ENCODE assay signal across 8 mouse cellular contexts in the genomic region with DNA sequence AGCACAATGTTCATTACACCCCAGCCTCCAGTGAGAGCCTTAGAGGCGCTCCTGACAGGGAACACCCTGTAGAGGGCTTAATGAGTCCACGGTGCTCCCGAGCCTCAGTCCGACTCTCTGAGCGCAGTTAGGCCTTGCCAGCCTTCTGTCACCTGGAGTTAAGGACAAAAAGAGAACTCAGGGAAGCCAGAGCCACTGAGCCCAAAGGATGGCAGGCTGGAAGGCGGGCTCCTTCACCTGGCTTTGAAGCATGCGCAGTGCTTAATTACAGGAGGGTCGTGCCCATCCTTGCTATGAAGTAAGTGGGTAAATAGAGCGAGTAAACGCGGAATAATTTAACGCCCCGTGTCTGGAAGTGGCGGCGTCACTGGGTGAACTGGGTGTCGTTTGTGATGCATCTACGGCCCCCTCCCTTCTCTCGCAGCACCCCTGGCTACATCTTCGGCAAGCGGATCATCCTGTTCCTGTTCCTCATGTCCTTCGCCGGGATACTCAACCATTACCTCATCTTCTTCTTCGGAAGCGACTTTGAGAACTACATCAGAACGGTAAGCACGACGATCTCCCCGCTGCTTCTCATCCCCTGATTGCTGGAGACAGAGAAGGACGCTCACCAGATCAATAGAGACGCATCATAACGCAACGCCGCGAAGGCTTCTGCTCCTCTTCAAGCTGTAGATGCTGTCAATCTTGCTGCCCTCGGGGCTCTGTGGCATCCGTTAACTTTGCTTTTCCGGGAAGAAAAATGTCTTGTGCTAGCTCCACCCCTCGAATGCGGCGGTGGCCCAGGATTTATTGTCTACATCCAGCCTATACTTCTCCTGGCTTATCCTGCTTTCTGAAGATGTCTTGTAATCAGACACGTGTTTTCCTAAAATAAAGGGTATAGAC. TPM values are rescaled to one million over a fixed set of nuclear protein-coding genes. Genes with fewer than 3 reads are reported as not detected.
DNase-seq lines count a peak whose midpoint lies in the region; ATAC-seq and TF ChIP-seq lines count a peak whose summit lies in the region.

No protein-coding gene starts in this region.

- TF ChIP-seq CTCF in forebrain, postnatal 0 days (IDR thresholded peaks at IDR 0.05; ENCODE audit: low read depth): peak; percentile 23; the same call in 1 of the 2 replicates
- no peak for TF ChIP-seq CTCF in olfactory bulb, adult 2 months (IDR thresholded peaks at IDR 0.05; ENCODE audit: insufficient read depth, low read depth, low read length)

- H3K4me3 ChIP-seq in forebrain, postnatal 0 days (ENCODE audit: low read depth, low read length): peak overlapping the region; percentile 30
- peak overlapping the region; percentile 35 for H3K4me3 ChIP-seq in olfactory bulb, adult 2 months (ENCODE audit: insufficient read depth, low read depth, low read length)

- peak; percentile 32 for DNase-seq in layer of hippocampus, adult 11-12 months (ENCODE audit: low spot score)
- DNase-seq in layer of hippocampus, adult 9-10 months (ENCODE audit: low spot score): no peak
- DNase-seq in cerebellum, adult 18-20 months: peak; percentile 46 to 48
- peak; percentile 64 for DNase-seq in forebrain, postnatal 0 days
- DNase-seq in kidney, postnatal 4 days: peak; percentile 38 to 57
- no peak for DNase-seq in urinary bladder, postnatal 10 days (ENCODE audit: low spot score)
- no peak for DNase-seq in left cerebral cortex, adult 9 months (ENCODE audit: low spot score in 2 of 2)

- H3K36me3 ChIP-seq in forebrain, postnatal 0 days (ENCODE audit: insufficient read depth): no peaks in the 10 kb centered on the region

- no peak for TF ChIP-seq POLR2A in olfactory bulb, adult 2 months (IDR thresholded peaks at IDR 0.05; ENCODE audit: insufficient read depth, low read depth, low read length)

- H3K27me3 ChIP-seq in forebrain, postnatal 0 days (ENCODE audit: insufficient read depth, low read length): no peaks in the 10 kb centered on the region

- no peaks in the 10 kb centered on the region for H3K9me3 ChIP-seq in forebrain, postnatal 0 days (ENCODE audit: low read length)

- peak overlapping the region; percentile 54 for H3K4me2 ChIP-seq in forebrain, postnatal 0 days (ENCODE audit: low read depth)

- H3K9ac ChIP-seq in forebrain, postnatal 0 days: peak overlapping the region; percentile 29

- WGBS in forebrain, postnatal 0 days: 23% methylated on average over 41 of the region's 41 CpGs
- 24% methylated on average over 41 of the region's 41 CpGs for WGBS in olfactory bulb, adult 2 months

- ATAC-seq in forebrain, postnatal 0 days: peak; percentile 69

- no peaks in the 10 kb centered on the region for H3K4me1 ChIP-seq in forebrain, postnatal 0 days (ENCODE audit: insufficient read depth)
- peaks cover 5% of the 10 kb centered on the region; the same call in 1 of the 2 replicates for H3K4me1 ChIP-seq in olfactory bulb, adult 2 months (ENCODE audit: control insufficient read depth, insufficient read depth, low read length)

- peak overlapping the region; percentile 45; the same call in 1 of the 2 replicates for H3K27ac ChIP-seq in forebrain, postnatal 0 days (ENCODE audit: low read depth, low read length)
- H3K27ac ChIP-seq in olfactory bulb, adult 2 months (ENCODE audit: insufficient read depth, low read depth, low read length): no peak overlapping the region

RNA-seq across cellular contexts. Expression of gene Alox5ap, which starts 22.8 kb away (rescaled TPM):
- total RNA-seq in forebrain, postnatal 0 days (2014; rRNA removed): 3.4 and 11.6 TPM in 2 replicates
- polyA plus RNA-seq in forebrain, postnatal 0 days (2015; fragmentation: Nextera tagmentation; extraction: Ambion mirVana): 10.8 and 13.3 TPM in 2 replicates
- not detected in 2 replicates for polyA plus RNA-seq in olfactory bulb, adult 2 months (2012; ENCODE audit: insufficient read depth, insufficient read length, low replicate concordance, missing spikeins)

Comparison
In these comparisons a context has a peak if more than half of its experiments do, and no peak if none do; other contexts are left out.
1. DNase-seq: peak in layer of hippocampus, adult 11-12 months (single experiment), cerebellum, adult 18-20 months (2 of 2), forebrain, postnatal 0 days (single experiment) and kidney, postnatal 4 days (2 of 2); none in layer of hippocampus, adult 9-10 months (single experiment), urinary bladder, postnatal 10 days (single experiment) and left cerebral cortex, adult 9 months (0 of 2).
2. RNA of gene Alox5ap, which starts 22.8 kb away (polyA plus RNA-seq): 10.8 to 13.3 TPM in forebrain, postnatal 0 days; not detected in olfactory bulb, adult 2 months; every median in the first group is over 10 times any median in the second.